Mouse (Mus musculus): ENCODE measurements at regions not wholly inside any gene's neighbourhood (a gene's known extent, or its start where the extent isn't known, plus 50 kb on each side); places are given as distances from the start of the nearest gene placed in this dataset.

GRCm38 (mm10) chr11:55773283-55773682 lies 165.3 kb upstream of the Glra1 start:
- DNase-seq: no peak

GRCm38 (mm10) chr11:55772538-55772937 lies 164.5 kb upstream of the Glra1 start:
- DNase-seq: no peak

- DNase-seq: peak; percentile 11 to 30
Observed at GRCm38 (mm10) chr11:55772107-55772506, 164.1 kb upstream of the Glra1 start.

- no peak for DNase-seq
Observed at GRCm38 (mm10) chr11:55764846-55765245, 156.8 kb upstream of the Glra1 start.

Measured in layer of hippocampus, postnatal 36 days (tissue).